Mouse (Mus musculus): ENCODE measurements around the gene Gm12886. TPM values are rescaled to one million over a fixed set of nuclear protein-coding genes. Genes with fewer than 3 reads are reported as not detected.

Gm12886 gene
- not detected in 2 replicates for total RNA-seq (2017)

DNA sequence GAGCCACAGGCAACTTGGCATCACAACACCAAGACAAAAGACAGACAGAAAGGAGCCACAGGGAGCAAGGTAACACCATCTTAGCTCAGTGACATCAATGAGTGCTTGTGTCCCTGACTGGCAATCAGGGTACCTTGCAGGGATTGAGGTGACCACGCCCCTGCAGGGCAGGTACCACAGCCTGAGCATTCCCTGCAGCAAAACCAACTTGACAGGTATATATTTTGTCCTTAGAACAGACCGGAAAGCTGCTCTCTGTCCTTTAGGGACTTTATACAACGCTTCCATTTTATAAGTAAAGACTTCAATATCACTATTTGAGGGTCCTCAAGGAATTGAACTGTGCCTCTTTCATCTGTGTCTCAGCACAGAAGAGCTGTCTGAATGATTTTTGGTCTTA, at the start of gene Gm12886:
Gene Gm12886, minus strand, starts transcription at position 101 of the 400 bp plus-strand sequence.
- no peak for ATAC-seq (replicated peaks; ENCODE audit: low read depth, poor library complexity, severe bottlenecking)

Other genes with a start within 250 kb of the Gm12886 start
- gene Rlf, start 208.0 kb downstream of the Gm12886 start, total RNA-seq (2017), result 34.7 and 37.5 TPM in 2 replicates
- gene Gm12888, start 98.2 kb downstream of the Gm12886 start, total RNA-seq (2017), result not detected in 2 replicates
- gene Gm12887, start 199.0 kb upstream of the Gm12886 start, total RNA-seq (2017), result not detected in 2 replicates

Measured in common myeloid progenitor, adult 5-6 weeks (primary cell).